Mouse (Mus musculus) CD4-positive helper T cell, adult 2 months (primary cell): ENCODE data around the gene Ptpn14.
A peak's percentile ranks its signal among the peaks of the same experiment; 100 is the strongest.

Source experiments
- DNase-seq: peaks from one replicate; pipeline ENCODE4 v3.0.0-alpha.2; 2012; ENCODE audit warnings: low read depth, missing footprints, low spot score

The Ptpn14 gene

GRCm38 (mm10) chr1:189770516-189770915, 42.4 kb downstream of the Ptpn14 start:
- no peak for DNase-seq

DNA sequence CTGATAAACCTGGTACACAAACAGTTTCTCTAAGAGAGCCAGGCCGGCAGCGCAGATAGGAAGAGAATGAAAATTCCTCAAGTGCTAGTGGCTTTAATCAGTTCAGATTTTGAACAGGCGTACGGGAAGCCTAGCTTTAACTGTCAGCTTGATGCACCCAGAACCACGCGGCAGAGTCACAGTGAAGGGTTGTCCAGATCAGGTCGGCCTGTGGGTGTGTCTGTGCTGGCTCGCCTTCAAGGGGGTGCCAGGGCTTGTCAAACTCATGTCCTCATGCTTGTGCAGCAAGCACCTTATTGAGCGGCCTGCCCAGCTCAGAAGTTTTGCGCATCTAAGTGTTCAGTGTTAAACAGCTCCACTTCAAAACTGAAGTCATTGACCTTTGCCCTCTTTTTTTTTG, 44.6 kb downstream of the Ptpn14 start:
- no peak for DNase-seq

DNA sequence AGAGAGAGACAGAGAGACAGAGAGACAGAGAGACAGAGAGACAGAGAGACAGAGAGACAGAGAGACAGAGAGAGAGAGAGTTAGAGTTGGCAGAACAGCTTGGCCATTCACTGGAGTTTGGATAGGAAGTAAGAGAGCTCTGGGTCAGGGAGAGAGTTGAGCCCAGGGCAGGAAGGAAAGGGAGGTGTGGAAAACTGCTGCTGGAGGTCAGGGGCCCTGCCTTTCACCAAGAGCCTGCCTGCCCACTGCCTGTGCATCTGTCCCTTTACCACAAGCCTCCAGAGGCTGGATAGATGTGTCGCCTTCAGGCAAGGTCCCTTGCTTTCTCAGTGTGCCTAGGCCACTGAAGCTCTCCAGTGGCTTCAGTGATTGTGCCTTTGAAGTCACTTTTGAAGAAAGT, 46.7 kb downstream of the Ptpn14 start:
- DNase-seq, result no peak

DNA sequence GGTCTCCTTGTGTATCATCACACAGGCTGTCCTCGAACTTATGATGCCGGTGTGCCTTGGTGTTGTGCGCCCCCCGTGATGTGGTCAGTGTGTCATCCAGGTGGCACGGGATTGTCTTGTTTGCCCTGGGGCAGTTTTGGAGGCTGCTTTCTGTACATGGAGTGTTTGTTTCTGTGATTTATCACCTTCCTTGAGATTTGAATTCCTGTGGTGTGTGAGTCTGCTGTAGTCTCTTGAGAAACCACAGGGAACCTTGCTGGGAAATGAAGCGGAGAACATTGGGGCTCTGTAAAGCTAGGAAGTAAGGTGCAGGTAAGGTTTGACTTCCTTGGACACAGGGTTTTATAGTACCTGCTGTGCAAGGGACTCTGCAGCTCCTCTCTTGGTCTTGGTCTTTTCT, 49.1 kb downstream of the Ptpn14 start:
- DNase-seq, result no peak

GRCm38 (mm10) chr1:189778343-189778742, 50.3 kb downstream of the Ptpn14 start:
- no peak for DNase-seq

DNA sequence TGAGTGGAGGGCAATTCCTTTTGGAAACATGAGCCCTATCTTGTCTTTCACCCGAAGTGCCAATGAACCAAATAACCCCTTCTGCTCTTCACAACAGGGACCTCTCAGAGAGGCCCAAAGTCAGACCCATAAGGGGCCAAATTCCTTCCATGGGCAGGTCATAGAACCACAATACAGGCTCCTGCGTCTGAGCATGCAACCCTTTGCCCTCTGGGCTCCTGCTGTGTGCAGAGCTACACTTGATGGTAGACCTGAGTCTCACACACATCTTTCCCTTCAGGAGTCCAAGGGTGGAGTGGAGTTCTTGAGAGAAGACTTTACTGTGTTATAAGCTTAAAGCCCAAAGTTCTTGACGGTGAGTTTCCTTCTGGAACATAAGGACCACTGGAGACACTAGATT, 51.2 kb downstream of the Ptpn14 start:
- no peak for DNase-seq

DNA sequence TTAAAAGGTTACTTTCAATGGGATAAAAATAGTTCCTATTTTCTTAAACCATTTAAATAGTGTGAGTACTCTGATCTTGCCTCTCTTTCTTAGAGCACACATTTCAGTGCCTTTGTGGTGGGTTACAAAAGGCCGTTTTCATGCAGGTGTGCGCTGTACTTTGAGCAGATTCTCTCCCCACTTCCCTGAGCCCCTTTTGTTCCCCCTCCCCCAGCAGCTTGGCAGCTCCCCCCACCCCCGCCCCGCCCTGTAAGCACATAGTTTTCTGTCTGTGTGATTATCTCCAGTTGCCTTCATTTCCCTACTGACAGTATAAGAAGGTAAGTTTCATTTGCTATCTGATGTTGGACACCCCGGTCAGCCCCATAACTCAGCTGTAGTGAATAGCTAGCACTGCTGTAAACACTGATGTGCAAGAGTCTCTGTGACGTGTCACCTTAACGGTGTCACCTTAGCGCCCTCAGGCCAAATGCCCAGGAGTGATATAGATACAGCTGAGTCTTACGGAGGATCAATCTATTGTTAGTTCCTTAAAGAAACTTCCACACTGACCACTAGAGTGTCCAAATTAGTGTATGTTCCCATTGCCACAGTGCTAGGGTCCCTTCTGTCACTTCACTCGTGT, 53.8 kb downstream of the Ptpn14 start:
- DNase-seq, result no peak

- DNase-seq, result no peak
Measured at GRCm38 (mm10) chr1:189782709-189783108, 54.6 kb downstream of the Ptpn14 start.

- DNase-seq, result no peak
Measured at GRCm38 (mm10) chr1:189784503-189784902, 56.4 kb downstream of the Ptpn14 start.

GRCm38 (mm10) chr1:189786707-189787485, 58.8 kb downstream of the Ptpn14 start:
- no peak for DNase-seq

DNA sequence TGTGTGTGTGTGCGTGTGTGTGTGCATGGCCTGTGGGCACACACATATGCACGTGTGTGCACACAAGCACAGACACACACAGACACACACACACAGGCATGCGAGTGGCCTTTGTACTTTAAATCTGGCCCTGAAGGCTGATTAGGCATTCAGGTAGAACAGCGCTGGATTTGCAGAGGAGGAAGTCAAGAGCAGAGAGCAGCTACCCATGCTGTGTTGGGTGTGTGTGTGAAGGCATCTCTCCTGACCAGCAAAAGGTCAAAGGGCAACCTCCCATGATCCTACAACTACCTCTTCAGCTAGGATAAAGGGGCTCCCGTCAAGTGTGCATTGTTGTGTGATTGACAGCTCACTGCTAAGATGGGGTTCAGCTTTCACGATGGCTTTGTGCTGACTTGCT, 61.5 kb downstream of the Ptpn14 start:
- DNase-seq, result no peak

DNA sequence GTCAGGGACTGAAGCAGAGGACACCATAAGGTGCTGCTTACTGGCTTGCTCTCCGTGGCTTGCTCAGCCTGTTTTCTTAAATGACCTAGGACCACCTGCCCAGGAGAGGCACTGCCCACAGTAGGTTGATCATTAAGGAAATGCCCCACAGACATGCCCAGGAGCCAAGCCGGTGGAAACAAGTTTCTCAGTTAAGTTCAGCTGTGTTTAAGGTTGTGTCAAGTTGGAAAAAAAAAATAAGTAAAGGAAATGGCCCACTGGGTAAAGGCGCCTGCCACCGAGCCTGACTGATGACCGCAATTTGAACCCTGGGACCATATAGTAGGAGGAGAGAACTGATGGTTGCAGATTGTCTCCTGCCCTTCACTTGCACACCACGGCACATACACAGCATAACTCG, 62.6 kb downstream of the Ptpn14 start:
- DNase-seq, result no peak

DNA sequence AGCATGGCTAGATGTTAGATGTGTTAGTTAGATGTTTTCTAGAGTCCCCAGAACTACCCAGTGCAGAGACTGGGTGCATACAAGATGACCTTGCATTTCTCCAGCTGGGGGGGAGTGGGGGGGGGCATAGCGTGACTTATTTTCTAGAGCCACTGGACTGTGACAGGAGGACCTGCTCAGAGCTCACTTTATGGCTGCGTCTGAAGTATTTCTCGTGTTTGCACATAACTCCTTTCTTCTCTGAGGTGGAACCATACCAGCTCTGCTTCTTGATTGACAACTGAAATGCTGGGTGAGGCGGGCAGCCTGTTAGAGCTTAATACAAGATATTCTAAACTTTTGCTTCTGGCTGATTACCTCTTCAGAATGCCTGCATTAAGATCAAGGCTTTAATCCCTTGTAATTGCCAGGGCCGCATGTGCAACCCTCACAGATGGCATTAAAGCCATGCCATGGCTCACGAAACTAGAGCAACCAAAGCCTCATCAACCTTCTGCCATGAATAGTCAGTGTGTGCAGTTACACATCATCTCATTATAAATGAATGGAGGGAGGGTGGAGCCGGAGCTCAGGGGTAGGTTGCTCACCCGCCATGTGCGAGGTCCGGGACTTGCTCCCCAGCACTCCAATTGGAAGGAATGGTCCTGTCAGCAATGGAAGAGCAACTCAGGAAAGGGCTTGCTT, 63.6 kb downstream of the Ptpn14 start:
- DNase-seq, result no peak

GRCm38 (mm10) chr1:189792560-189793195, 64.6 kb downstream of the Ptpn14 start:
- no peak for DNase-seq

DNA sequence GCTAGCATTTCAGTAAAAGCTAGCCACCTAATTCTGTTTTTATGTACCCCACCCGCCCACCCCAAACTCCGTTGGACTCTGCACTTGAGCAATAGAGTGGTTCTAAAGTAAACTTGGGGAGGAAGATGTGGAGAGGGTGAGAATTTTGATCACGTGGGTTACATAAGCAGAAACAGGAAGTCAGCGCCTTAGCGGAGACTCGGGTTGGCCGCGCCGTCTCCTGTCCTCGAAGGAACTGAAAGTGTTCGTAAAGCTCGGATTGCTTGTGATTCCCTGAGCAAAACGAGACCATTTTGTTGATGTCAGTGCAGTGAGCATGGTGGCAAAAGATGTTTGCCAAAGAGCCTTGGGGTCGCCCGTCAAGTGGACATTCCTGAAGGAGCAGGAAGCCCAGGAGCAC, 70.9 kb downstream of the Ptpn14 start:
- peak; percentile 67 for DNase-seq

- DNase-seq, result no peak
Measured at GRCm38 (mm10) chr1:189800211-189800961, 72.3 kb downstream of the Ptpn14 start.

DNA sequence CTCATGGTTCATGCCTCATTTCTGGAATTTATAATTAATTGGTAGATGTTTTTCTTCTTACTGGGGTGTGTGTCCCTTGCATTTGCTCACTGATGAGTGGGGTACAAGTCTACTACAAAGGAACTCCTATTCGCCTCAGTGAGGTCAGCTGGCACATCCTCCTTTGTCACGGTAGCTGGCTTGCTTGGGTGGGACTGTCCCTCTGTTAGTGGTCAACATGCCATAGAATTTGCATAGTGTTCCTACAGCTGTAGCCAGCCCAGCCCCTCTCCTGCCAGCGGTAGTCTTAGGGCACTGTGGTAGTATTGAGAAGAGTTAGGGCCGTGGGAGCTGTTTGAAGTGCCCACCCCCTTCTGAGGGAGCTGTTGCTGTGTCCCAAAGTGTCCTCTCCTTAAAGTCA, 73.2 kb downstream of the Ptpn14 start:
- DNase-seq, result no peak

DNA sequence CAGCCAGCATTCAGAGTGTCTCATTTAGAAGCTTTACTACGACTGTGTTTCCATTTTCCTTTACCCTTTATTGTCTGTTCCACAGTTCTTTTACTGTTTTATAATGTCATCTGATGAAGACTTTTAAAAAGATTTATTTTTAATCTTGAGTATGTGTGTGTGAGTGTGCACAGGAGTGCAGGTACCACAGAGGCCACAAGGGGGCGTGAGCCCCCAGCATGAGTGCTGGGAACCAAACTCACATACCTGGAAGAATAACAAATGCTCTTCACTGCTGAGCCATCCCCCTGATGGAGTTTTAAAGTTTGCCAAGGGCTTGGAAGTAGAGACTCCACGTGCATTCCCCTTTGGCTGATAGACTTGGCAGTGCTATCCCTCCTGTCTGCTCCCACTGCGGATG, 74.5 kb downstream of the Ptpn14 start:
- no peak for DNase-seq

DNA sequence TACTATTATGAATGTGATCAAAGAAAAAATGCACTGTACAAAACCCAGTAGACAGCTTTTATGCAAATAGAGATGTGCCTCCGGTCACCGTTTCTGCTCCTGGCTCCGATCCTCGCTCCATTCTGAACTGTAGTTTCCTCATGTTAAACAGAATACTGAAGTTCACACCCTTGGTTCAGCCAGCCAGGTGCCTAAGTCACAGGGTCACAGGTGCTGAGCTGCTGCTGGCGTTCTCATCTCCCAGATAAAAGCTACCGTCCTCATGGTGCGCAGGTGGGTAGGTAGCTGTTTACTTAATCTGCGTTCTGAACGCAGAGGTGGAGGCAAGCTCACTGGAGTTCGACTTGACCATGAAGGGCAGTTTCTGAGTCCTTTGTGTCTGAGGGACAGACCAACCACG, 75.7 kb downstream of the Ptpn14 start:
- no peak for DNase-seq

GRCm38 (mm10) chr1:189806533-189807297, 78.6 kb downstream of the Ptpn14 start:
- no peak for DNase-seq

- no peak for DNase-seq
Measured at GRCm38 (mm10) chr1:189808015-189808414, 79.9 kb downstream of the Ptpn14 start.
